Mouse (Mus musculus) adrenal gland, postnatal 14 days (tissue): ENCODE results near the gene Synpo2. TPM values are rescaled to one million over a fixed set of nuclear protein-coding genes. Genes with fewer than 3 reads are reported as not detected.
A peak's percentile ranks its signal among the peaks of the same experiment; 100 is the strongest.

Experiments
- DNase-seq: peaks from one replicate; pipeline ENCODE4 v3.0.0; 2021; ENCODE audit warnings: mixed read lengths
- total RNA-seq: library from RNA; stranded (reverse); gene quantifications from 2 replicates; pipeline ENCODE4 v1.2.3, GENCODE M21; 2021

The Synpo2 gene
- total RNA-seq, 1 experiment from 2014 or later, result 6.5 TPM

DNA sequence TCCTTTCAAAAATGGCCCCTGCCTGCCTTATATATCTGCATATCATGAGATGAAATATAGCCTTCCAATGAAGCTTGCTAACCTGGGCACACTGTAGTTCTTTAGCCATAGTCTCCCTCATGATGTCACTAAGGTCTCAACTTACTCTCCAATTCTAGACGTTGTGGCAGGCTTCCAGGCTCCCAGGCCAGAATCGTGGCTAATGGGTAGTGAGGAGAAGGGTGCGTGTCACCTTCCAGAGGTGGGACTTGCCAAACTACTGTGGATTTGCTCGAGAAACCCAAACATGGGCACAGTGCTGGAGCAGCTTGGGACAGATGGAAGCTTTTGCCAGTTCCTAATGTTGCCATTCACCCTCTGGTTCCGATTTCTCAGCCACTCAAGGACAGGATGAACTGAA, 69.5 kb downstream of the Synpo2 start:
- DNase-seq, result no peak

DNA sequence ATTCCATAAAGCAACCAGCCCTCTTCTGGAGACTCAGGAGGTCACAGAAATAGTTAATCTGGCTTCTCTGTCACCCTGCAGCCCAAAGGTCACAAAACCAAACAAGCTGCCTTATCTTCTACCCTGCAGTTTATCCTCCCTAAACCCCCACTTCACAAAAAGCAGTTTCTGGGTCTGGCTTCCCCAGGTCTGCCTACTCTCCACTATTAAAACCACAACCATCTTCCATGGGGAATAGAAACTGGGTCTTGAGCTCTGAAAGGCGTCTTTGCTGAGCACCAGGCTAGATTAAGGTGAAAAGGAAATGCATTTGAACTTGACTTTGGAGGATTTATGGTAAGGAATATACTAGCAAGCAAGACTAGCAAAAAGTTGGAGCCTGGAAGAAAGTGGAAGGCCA, 71.8 kb downstream of the Synpo2 start:
- DNase-seq, result no peak

DNA sequence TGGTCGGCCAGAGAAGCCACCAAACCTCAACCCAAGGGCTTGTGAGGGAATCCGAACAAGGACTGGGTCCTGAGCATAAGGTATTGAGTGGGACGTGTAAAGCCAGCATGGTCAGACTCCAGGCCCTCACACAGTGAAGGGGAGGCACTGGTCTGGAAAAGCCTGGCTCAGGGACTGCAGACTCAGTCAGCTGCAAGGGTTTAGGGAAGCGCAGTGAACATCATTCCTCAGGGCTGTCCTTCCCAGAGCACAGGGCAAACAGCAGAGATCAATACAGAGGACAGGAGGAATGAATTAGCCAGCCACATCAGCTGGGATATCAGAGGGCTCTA, 72.8 kb downstream of the Synpo2 start:
- DNase-seq, result no peak

DNA sequence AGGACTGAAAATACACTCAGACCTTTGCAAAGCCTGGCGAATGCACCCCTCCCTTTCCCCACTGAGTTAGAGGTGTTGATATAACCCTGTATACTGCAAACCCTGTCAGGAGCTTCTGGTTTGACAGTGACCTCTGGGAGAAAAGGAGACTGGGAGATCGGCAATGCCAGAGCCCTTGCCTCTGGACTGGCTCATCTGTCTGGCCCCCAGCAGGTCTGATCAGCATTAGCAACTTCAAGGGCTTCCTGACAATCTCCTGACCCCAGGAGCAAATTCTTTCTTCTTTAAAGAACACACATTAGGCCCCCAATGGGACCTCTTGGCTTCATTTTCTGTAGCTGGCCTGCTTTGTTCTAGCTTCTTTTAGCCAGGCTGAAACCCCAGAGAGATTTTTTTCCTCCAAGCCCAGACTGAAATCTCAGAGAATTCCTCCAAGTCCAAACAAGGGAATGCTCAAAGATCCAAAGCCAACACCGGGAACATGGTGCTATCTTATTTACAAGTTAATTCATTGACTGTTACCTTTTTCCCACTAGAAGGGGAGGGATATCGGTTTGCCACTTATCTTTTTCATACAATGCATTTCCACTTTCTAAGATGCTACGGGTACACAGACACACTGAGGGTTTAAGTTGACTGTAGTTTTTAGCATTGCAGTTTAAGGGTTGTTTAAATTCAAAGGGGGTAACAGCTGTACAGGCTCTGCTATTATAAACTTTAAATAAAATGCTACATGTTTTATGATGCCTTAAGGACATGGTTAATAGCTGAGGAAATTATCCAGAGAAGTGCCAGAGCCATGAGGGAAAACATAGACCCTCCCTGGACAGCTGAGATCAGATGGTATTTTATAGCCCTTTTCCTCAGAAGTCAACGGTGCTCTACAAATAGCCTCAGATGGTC, 73.4 kb downstream of the Synpo2 start:
- no peak for DNase-seq

DNA sequence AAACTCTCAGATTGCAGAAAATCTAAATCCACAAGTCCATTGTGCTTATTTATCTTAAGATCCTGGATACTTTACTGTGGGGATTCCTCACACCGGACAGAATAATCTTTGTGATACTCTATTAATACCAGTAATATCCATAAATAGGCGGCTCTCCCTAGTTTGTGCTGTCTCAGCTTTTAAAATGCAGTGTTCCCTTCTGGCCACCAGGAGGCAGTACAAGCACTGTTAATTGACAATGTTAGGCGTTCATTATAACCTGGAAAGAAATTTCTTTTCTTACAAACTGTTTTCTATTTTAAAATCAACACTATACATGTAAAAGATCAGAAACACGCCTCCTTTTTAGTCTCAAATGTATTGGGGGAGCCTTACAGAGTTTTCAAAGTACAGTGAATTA, 75.2 kb downstream of the Synpo2 start:
- peak; percentile 54 for DNase-seq

DNA sequence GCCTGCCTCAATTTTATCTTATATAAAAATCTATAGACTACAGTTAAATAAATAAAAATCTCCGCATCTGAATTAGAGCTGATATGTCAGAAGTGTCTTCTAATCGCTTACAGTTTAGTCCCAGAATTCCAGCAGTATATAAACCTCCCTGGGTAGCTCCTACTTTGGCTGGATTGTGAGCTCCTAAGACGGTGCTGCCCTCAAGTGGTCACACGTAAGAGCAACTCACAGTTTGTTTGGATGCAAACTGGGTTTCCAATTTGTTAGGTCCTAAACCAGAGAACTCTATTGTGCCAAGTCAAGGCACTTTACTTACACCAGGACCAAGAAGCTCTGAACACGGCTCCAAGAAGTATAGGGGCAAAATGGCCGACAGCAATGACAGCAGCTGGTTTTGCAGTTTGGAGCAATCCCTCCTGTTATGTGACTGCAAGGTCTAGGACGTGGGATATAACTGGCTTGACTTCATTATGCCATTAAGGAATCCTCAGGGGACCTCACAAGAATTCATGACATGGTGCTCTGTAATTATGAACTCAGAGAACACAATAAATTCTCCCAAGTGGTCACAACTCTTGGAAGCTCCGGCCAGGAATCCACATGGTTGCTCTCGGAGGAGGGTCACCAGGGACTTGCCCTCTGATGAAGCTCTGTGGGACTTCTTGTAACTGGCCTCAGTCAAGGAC, 76.7 kb downstream of the Synpo2 start:
- DNase-seq, result peak; percentile 67

DNA sequence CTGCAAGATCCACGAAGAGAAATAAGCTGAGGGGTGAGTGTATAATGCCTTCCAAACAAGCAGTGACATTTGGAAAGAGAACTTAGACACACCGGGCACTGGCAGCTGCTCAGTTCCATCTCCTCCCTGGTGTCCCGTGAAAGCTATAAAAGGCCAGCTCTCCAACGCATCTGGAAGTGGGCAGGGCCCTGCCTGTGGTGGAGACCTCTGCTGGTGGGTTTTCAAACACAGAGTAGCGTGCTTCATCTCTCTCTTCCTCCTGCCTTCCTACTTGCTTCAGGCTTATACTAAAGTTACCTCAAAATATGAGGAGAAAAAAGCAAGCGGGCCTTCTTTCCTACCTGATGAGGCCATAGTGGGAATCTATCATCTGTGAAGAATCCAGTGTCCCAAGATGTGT, 77.4 kb downstream of the Synpo2 start:
- peak; percentile 46 for DNase-seq

DNA sequence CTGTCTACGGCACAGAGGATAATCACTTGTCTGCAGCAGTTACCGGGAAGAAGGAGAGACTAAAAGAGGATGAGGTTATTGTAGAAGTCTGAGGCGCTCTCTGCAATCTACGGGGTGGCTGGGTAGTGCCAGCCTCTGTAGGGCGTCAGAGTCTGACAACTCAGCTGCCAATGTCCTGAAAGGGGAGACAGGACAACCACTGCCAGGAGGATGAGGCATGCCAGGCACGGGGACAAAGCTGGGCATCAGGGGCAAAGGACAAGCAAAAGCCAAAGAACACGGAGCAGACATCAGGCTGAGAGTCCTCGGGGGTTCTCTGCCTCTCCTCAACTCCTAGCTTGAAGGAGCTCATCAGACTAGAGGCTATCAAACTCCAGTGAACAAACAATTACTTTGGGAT, 82.6 kb downstream of the Synpo2 start:
- DNase-seq, result no peak

DNA sequence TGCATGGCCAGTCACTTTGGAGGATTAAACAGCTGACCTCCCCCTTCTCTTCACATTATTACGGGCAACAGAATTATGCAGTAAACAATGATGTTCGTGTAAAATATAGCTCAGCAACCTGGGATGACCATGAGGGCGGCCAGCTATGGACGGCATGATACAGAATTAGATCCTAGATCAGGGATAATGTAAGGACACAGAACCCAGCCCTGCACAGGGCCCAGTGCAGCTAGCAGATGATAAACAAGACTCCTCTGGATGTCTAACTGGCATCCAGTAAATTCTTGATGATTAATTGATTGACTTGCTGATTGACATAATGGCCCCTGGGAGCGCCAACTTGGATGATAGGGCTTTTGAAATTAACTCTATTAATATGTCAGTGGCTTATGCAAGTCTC, 83.0 kb downstream of the Synpo2 start:
- DNase-seq, result no peak

DNA sequence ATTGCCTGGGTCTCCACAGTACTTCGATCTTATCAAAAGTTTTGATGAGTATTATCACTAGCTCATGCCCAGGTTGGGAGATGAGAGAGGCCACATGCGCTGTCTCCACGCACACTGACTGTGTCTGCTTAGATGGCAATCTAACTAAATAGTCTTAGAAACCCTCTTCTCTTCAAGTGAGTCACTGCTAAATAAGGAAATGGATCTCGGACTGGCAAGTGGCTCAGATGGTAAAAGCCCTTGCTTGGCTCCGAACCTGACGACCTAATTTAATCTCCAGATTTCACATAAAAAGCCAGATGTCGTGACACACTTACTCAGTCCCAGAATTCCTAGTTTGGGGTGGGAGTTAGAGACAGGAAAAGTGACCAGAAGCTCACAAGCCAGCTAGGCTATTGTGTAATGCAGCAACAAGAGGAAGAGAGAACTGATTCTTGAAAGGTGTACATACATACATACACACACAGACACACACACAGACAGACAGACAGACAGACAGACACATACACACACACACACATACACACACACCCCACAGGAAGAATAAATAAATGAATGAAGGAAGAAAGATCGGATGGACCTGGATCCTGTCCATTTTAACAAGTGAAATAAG, 85.3 kb downstream of the Synpo2 start:
- no peak for DNase-seq

DNA sequence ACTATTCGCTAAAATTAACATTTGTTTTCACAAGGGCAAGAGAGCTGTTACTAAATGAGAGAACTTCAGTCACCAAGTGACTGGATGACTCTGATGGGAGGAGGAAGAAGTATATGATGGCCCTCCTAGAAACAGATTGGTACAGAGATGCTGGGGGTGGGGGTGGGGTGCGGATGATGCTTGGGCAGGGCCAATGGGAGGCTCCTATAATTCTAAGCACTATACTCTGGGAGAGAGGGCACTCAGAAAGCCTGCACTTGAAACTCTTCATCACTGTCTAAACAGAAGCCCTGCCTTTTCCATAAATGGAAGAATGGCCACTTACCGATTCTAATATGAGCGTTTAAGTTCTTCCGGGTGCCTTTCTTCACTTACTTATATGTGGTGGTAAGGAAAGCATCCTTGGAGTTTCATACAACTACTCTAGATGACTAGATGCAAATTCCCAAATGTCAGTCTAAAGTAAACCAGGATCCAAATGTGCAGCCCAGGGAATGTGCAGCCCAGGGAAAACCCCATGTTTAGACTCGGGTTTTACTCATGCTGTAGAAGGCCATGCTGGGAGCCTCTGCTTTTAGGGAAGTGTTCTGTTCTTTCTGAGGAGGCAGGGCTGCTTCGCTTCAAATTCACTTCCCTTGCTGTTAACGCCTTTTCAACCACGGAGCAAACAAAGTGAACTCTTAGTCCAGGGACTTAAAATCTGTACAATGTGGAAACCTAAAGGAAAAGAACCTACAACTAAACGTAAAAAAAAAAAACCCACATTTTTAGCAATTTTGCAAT, 86.4 kb downstream of the Synpo2 start:
- DNase-seq, result no peak

DNA sequence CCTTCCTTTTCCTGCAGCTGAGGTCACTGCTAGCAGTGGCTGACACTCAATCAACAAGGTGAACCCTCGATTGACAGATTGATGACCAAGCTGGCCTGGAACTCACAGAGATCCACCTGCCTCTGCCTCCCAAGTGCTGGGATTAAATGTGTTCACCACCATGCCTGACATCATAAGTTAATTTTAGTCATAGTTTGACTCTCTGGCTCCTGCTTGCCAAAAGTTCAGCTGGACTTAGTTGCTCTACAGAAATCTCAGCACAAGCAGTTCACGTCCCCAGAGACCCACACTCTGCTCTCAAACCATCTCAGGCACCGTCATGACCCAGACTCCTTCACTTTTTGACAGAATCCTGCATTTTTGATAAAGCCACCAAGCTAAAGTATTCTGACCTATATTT, 87.3 kb downstream of the Synpo2 start:
- no peak for DNase-seq

DNA sequence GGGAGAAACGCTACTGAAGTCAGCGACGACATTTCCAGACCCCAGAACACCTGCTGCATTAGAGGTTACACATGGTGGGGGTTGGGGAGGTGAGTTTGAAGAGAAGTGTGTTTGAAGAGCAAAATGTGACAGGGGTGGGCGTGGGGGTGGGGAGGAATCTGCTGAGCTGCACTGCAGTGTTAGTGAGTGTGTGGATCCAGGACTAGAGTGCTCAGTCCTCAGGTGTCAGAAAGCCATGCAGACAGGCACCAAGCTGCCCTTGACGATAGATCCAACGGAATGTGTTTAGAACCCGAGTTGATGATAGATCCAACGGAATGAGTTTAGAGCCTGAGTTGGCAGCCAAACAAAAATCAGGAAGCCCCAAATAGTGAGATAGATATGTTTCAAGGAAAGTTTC, 89.4 kb downstream of the Synpo2 start:
- no peak for DNase-seq

DNA sequence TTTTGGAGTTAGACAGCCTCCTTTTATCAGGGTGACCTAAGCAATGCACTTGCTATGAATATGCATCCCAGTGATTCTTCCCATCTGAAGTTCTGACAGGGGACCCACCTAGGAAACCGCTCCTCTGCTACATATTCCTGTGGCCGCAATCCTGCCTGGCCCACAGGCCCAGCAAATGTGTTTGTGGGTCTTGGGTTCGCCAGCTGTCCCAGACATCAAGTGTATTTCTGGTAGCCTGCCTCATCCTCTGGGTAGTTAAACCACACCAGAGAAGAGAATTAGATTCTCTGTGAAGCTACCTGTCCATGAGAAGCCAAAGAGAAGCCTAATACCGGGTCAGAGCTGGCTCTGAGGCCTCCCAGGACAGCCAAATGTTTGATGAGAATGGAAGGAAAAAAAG, 90.0 kb downstream of the Synpo2 start:
- DNase-seq, result no peak

DNA sequence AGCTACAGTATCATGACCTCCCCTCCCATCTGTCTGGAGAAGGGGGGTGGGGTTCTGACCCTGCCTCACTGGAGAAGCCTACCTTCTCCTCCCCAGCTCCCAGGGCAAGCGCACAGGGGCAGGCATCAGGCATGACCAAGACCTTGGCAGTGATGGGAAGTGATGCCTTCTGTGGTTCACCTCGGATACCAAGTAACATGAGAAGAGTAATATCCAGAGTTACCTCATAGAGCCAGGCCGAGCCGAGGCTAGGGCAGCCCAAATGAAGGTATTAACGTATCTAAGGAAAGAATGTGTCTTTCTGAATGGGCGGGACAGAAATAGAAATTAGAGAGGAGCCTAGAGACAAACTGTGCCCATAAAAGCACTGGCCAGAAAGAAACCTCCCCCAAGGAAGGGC, 92.5 kb downstream of the Synpo2 start:
- DNase-seq, result no peak

DNA sequence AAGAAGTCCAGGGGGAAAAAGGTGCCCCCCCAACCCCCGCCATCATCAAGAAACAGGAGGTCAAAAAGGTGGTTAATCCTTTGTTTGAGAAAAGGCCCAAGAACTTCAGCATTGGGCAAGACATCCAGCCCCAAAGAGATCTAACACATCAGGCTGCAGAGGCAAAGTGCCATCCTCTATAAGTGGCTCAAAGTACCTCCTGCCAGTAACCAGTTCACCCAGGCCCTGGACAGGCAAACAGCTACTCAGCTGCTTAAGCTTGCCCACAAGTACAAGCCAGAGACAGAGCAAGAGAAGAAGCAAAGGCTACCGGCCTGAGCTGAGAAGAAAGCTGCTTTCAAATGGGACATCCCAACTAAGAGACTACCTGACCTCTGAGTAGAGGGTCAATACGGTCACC, 93.7 kb downstream of the Synpo2 start:
- DNase-seq, result no peak

DNA sequence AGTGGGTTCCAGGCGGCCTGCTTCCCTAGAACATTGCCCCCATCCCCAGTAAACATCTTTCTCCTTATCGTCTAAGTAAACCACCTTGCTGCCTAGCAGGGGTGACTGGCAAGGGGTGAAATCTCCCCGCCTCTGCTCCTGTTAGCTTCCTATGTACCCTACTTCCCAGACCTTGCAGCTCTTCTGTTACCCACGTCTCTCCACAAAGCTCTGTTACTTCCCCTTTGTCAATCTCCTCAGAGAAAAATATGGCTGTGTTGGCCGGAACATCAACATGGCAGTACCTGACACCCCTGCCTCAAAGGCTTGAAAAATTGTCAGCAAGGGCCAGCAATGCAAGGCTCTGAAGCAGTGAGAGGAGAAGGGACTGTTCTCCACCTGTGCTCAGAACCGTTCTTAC, 94.9 kb downstream of the Synpo2 start:
- DNase-seq, result no peak

DNA sequence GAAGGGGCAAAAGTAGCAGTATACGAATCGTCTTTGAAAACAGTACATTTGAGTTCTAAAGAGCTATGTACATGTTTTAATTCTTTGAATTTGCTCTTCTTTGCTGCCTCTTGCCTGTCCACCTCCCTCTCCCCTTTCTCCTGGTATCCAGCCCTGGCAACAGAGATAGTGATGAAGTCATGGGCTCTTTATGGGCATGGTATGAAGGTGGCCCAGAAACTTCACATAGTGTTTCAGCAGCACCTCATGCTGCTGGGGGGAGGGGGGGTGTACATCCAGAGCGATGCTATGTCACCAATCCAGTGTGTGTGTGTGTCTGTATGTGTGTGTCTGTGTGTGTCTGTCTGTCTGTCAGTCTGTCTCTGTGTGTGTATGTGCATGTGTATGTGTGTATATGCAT, 95.8 kb downstream of the Synpo2 start:
- no peak for DNase-seq

DNA sequence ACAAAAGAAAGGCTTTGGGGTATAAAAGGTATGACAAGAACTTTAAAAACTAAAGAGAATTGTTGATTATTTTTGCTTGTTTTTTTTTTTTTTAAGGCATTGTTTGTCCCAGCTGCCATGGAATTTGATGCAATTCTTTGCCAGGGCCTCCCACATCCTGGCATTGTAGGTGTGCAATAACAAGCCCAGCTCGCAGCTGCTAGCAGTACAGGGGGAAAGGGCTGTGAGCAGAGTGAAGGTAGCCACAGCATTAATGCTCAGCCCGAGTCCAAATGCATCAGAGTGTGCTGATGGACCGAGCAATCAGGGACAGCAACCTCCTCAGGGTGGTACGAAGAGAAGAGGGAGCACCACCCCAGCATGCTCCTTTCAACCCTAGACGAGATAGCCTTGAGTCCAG, 96.3 kb downstream of the Synpo2 start:
- DNase-seq, result no peak

DNA sequence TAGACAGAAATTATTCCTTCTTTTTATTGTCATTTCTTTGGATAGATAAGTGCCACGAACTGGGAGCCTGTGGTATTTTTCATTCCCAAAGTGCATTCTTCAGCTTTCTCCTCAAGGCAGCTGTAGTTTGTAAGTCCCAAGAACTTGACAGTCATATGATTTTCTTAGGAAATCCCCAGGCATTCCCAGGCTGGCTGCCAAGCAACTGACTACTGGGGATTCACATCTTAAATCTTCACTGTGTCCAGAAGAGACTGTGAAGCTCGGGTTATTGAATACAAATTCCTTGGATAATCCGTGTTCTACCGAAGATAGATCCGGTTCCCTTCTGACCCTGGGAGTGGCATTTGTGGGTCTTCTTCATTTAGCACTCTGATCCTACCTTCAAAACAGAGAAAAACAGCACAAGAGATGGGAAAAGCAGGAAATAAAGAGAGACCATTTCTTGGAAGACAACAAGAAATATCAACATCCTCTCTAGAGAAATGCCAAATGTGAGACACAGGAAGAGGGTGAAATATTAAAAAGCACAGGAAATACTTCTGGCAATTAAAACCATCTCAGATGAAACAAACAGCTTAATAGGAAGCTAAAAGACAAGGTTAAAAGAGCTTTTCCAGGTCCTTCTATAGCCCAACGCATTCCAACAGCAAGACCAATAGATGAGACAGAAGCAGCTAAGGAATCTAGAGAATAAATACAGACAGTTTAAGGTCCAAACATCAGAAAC, 97.5 kb downstream of the Synpo2 start:
- peak; percentile 84 for DNase-seq

DNA sequence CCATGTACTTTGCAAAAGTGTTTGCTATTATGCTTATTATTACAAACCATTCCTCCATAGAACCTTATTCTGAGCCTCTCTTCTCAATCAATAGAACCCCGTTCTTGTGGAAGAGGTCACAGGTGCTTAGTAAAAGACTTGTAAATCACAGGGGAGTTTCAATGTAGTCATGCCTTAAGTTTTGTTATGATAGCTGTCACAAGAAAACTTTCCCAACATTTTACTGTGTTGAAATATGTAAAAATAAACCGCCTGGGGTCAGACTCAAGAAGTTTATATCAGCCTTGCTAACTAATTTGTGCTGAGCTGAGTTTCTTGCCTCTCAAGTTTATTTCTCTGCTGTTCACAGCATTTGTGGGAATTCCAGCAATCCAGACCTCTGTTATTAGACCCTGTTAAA, 103.8 kb downstream of the Synpo2 start:
- DNase-seq, result no peak

DNA sequence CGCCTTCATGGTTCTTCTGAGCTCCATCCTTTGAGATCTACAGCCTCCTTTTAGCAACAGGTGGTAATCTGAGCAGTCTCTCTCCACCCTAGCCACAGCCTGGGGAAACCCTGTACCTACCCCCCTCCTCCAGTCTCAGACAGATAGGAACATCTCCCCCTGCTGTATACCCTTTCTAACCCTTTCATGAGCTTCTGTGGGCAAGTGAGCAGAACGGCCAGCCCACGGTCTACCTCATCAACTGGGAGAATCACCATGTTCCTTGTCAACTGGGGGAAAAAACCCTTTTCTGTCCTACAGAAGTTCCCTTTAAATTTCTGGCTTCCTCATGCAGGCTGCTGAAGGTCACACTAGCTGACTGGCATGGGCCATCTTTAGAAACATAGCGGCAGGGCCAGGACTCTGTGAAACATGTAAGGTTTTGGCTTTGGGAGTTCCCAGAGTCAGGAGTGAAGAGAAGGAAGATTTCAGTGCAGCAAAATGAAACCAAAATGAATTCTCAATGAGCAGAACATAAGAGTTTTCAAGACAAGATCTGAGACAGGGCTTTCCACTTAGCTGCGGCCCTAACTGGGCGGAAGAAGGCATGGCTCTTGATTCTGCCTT, 104.7 kb downstream of the Synpo2 start:
- DNase-seq, result no peak
